Comparison of ENCODE assay signal across 8 mouse cellular contexts in genomic region chr7:79465461-79466044, GRCm38 (mm10). TPM values are rescaled to one million over a fixed set of nuclear protein-coding genes. Genes with fewer than 3 reads are reported as not detected.
DNase-seq lines count a peak whose midpoint lies in the region; ATAC-seq and TF ChIP-seq lines count a peak whose summit lies in the region.

No protein-coding gene starts in this region.

- H3K36me3 ChIP-seq in embryonic facial prominence, embryonic 14.5 days (ENCODE audit: control insufficient read depth, insufficient read depth, low read length) = peaks cover 36% of the 10 kb centered on the region
- peaks cover 12% of the 10 kb centered on the region for H3K36me3 ChIP-seq in intestine, postnatal 0 days (ENCODE audit: control insufficient read depth, insufficient read depth)
- H3K36me3 ChIP-seq in midbrain, embryonic 10.5 days = peaks cover 35% of the 10 kb centered on the region
- H3K36me3 ChIP-seq in stomach, postnatal 0 days (ENCODE audit: control insufficient read depth, insufficient read depth, low read length) = peaks cover 7% of the 10 kb centered on the region; the same call in 1 of the 2 replicates

- H3K27me3 ChIP-seq in embryonic facial prominence, embryonic 14.5 days (replicated peaks; ENCODE audit: control insufficient read depth, insufficient read depth, low read length) = no peaks in the 10 kb centered on the region
- H3K27me3 ChIP-seq in intestine, postnatal 0 days (replicated peaks; ENCODE audit: control insufficient read depth, insufficient read depth, low read length) = no peaks in the 10 kb centered on the region
- peaks cover 41% of the 10 kb centered on the region for H3K27me3 ChIP-seq in midbrain, embryonic 10.5 days (ENCODE audit: low read depth, poor library complexity, severe bottlenecking)
- no peaks in the 10 kb centered on the region for H3K27me3 ChIP-seq in stomach, postnatal 0 days (ENCODE audit: control insufficient read depth, insufficient read depth, low read length)

- no peak for TF ChIP-seq EP300 in stomach, postnatal 0 days (optimal IDR thresholded peaks at IDR 0.05)

- no peak for DNase-seq in cerebellum, postnatal 36 days
- peak; percentile 54 for DNase-seq in right cerebral cortex, adult 18-20 months
- DNase-seq in right cerebral cortex, postnatal 25 days = no peak
- DNase-seq in embryonic facial prominence, embryonic 14.5 days (ENCODE audit: low spot score) = peak; percentile 44
- DNase-seq in midbrain, embryonic 10.5 days (ENCODE audit: low spot score) = peak; percentile 74
- no peak for DNase-seq in stomach, postnatal 0 days (ENCODE audit: low spot score)

- H3K4me2 ChIP-seq in embryonic facial prominence, embryonic 14.5 days (ENCODE audit: low read depth, low read length) = peak overlapping the region; percentile 93
- peak overlapping the region; percentile 84 for H3K4me2 ChIP-seq in intestine, postnatal 0 days (replicated peaks; ENCODE audit: low read depth)
- peak overlapping the region; percentile 88 for H3K4me2 ChIP-seq in stomach, postnatal 0 days (replicated peaks; ENCODE audit: low read depth)

- peak overlapping the region; percentile 93 for H3K4me3 ChIP-seq in embryonic facial prominence, embryonic 14.5 days (ENCODE audit: low read depth, low read length)
- H3K4me3 ChIP-seq in intestine, postnatal 0 days (ENCODE audit: low read depth, low read length) = peak overlapping the region; percentile 89
- H3K4me3 ChIP-seq in midbrain, embryonic 10.5 days = peak overlapping the region; percentile 81
- H3K4me3 ChIP-seq in stomach, postnatal 0 days (ENCODE audit: low read depth, low read length) = peak overlapping the region; percentile 95

- H3K4me1 ChIP-seq in embryonic facial prominence, embryonic 14.5 days (ENCODE audit: control insufficient read depth, insufficient read depth, low read length) = peaks cover 9% of the 10 kb centered on the region
- H3K4me1 ChIP-seq in intestine, postnatal 0 days (replicated peaks; ENCODE audit: control insufficient read depth, insufficient read depth, low read length) = 0 out of 2 replicates have a peak, but pooled peaks cover 5% of the 10 kb centered on the region
- H3K4me1 ChIP-seq in midbrain, embryonic 10.5 days = peaks cover 54% of the 10 kb centered on the region
- H3K4me1 ChIP-seq in stomach, postnatal 0 days (replicated peaks; ENCODE audit: control insufficient read depth, insufficient read depth) = peaks cover 6% of the 10 kb centered on the region

- TF ChIP-seq CTCF in intestine, postnatal 0 days (IDR thresholded peaks at IDR 0.05; ENCODE audit: low read depth) = peak; percentile 5; the same call in 1 of the 2 replicates
- 0 out of 2 replicates have a peak, but pooled peaks have one; percentile 6 for TF ChIP-seq CTCF in stomach, postnatal 0 days (IDR thresholded peaks at IDR 0.05; ENCODE audit: low read depth)

- no peaks in the 10 kb centered on the region for H3K9me3 ChIP-seq in embryonic facial prominence, embryonic 14.5 days (ENCODE audit: control insufficient read depth, low read length)
- no peaks in the 10 kb centered on the region for H3K9me3 ChIP-seq in intestine, postnatal 0 days (ENCODE audit: control insufficient read depth)
- no peaks in the 10 kb centered on the region for H3K9me3 ChIP-seq in midbrain, embryonic 10.5 days (replicated peaks)
- no peaks in the 10 kb centered on the region for H3K9me3 ChIP-seq in stomach, postnatal 0 days (ENCODE audit: control insufficient read depth, low read length)

- peak overlapping the region; percentile 88 for H3K9ac ChIP-seq in embryonic facial prominence, embryonic 14.5 days (ENCODE audit: low read depth, low read length)
- peak overlapping the region; percentile 93 for H3K9ac ChIP-seq in intestine, postnatal 0 days (ENCODE audit: low read depth, low read length)
- peak overlapping the region; percentile 93 for H3K9ac ChIP-seq in stomach, postnatal 0 days (ENCODE audit: low read length)

- peak; percentile 36 for ATAC-seq in cerebellum, adult (ENCODE audit: insufficient number of reproducible peaks, low FRiP score, low TSS enrichment)
- peak; percentile 45 for ATAC-seq in embryonic facial prominence, embryonic 14.5 days (ENCODE audit: low read depth)
- peak; percentile 15 for ATAC-seq in intestine, postnatal 0 days
- ATAC-seq in stomach, postnatal 0 days (ENCODE audit: low FRiP score, low TSS enrichment) = peak; percentile 40

- peak overlapping the region; percentile 84 for H3K27ac ChIP-seq in embryonic facial prominence, embryonic 14.5 days (replicated peaks; ENCODE audit: low read depth, low read length)
- H3K27ac ChIP-seq in intestine, postnatal 0 days (ENCODE audit: low read depth, low read length) = peak overlapping the region; percentile 97
- H3K27ac ChIP-seq in midbrain, embryonic 10.5 days (replicated peaks) = peak overlapping the region; percentile 88
- peak overlapping the region; percentile 94 for H3K27ac ChIP-seq in stomach, postnatal 0 days (replicated peaks)

- under 1% methylated on average over 22 of the region's 47 CpGs for WGBS in embryonic facial prominence, embryonic 14.5 days
- under 1% methylated on average over 44 of the region's 47 CpGs for WGBS in intestine, postnatal 0 days
- WGBS in midbrain, embryonic 10.5 days = under 1% methylated on average over 37 of the region's 47 CpGs
- WGBS in stomach, postnatal 0 days = under 1% methylated on average over 40 of the region's 47 CpGs

RNA-seq across cellular contexts. Expression of gene Polg, which starts 0.6 kb away (rescaled TPM):
- 33.3 and 38.7 TPM in 2 replicates for polyA plus RNA-seq in embryonic facial prominence, embryonic 14.5 days (2014; fragmentation: Nextera tagmentation; extraction: Ambion mirVana)
- 34.6 and 43.2 TPM in 2 replicates for polyA plus RNA-seq in intestine, postnatal 0 days (2015; fragmentation: Nextera tagmentation; extraction: Ambion mirVana)
- polyA plus RNA-seq in midbrain, embryonic 10.5 days (2016; fragmentation: Nextera tagmentation; extraction: Ambion mirVana) = 41.3 and 43.2 TPM in 2 replicates
- polyA plus RNA-seq in stomach, postnatal 0 days (2015; fragmentation: Nextera tagmentation; extraction: Ambion mirVana) = 13.9 and 18.5 TPM in 2 replicates

Comparison
In these comparisons a context has a peak if more than half of its experiments do, and no peak if none do; other contexts are left out.
1. DNase-seq: peak in right cerebral cortex, adult 18-20 months (single experiment), embryonic facial prominence, embryonic 14.5 days (single experiment) and midbrain, embryonic 10.5 days (single experiment); none in cerebellum, postnatal 36 days (0 of 2), right cerebral cortex, postnatal 25 days (single experiment) and stomach, postnatal 0 days (single experiment).
2. Peak in every context shown above with its lines, with median percentiles within 50 percentile points of each other: ATAC-seq, H3K27ac ChIP-seq, H3K4me2 ChIP-seq, H3K4me3 ChIP-seq and H3K9ac ChIP-seq.